Comparison of ENCODE assay signal across 24 mouse cellular contexts in genomic region chr2:25498622-25499478, GRCm38 (mm10). TPM values are rescaled to one million over a fixed set of nuclear protein-coding genes. Genes with fewer than 3 reads are reported as not detected.
DNase-seq lines count a peak whose midpoint lies in the region; ATAC-seq lines count a peak whose summit lies in the region.
"Had no signal": no experiment of that assay in that cellular context is flagged by ENCODE, and none has a peak within 500 bp of the region (broad histone marks: within the 10 kb centered on the region; RNA-seq: fewer than 3 reads in every experiment).

No protein-coding gene starts in this region.

- H3K79me2 ChIP-seq in macrophage (ENCODE audit: inconsistent target): peaks cover 17% of the 10 kb centered on the region

- H3K27ac ChIP-seq in heart, embryonic 10.5 days: peak overlapping the region; percentile 16; the same call in 1 of the 2 replicates
- H3K27ac ChIP-seq in heart, embryonic 12.5 days (ENCODE audit: poor library complexity, severe bottlenecking): no peak overlapping the region
- H3K27ac ChIP-seq in lung, embryonic 16.5 days (ENCODE audit: low read length): peak overlapping the region; percentile 26; the same call in 1 of the 2 replicates
- H3K27ac ChIP-seq in macrophage: peak overlapping the region; percentile 54; the same call in 1 of the 2 replicates
- H3K27ac ChIP-seq: embryonic facial prominence, embryonic 13.5 days; hindbrain, embryonic 10.5 days had no signal

- no peak overlapping the region for H3K4me3 ChIP-seq in heart, embryonic 10.5 days
- no peak overlapping the region for H3K4me3 ChIP-seq in heart, embryonic 12.5 days
- no peak overlapping the region for H3K4me3 ChIP-seq in lung, embryonic 16.5 days (ENCODE audit: low read length)
- H3K4me3 ChIP-seq in macrophage (ENCODE audit: inconsistent target): no peak overlapping the region
- H3K4me3 ChIP-seq: embryonic facial prominence, embryonic 13.5 days; hindbrain, embryonic 10.5 days had no signal

- WGBS in heart, embryonic 10.5 days: 61% methylated on average over 15 of the region's 15 CpGs
- WGBS in heart, embryonic 12.5 days: 62% methylated on average over 15 of the region's 15 CpGs
- 68% methylated on average over 15 of the region's 15 CpGs for WGBS in lung, embryonic 16.5 days
- WGBS in macrophage (ENCODE audit: missing documents): 78% methylated on average over 15 of the region's 15 CpGs

- peaks cover 16% of the 10 kb centered on the region for H3K36me3 ChIP-seq in heart, embryonic 10.5 days
- peaks cover 12% of the 10 kb centered on the region for H3K36me3 ChIP-seq in heart, embryonic 12.5 days
- H3K36me3 ChIP-seq in lung, embryonic 16.5 days (ENCODE audit: control insufficient read depth, insufficient read depth, low read length): peaks cover 5% of the 10 kb centered on the region
- H3K36me3 ChIP-seq in macrophage (ENCODE audit: inconsistent target): peaks cover 16% of the 10 kb centered on the region

- no peaks in the 10 kb centered on the region for H3K9me3 ChIP-seq in heart, embryonic 10.5 days
- no peaks in the 10 kb centered on the region for H3K9me3 ChIP-seq in heart, embryonic 12.5 days (replicated peaks)
- no peaks in the 10 kb centered on the region for H3K9me3 ChIP-seq in lung, embryonic 16.5 days (ENCODE audit: control insufficient read depth, low read length)
- H3K9me3 ChIP-seq: embryonic facial prominence, embryonic 13.5 days; hindbrain, embryonic 10.5 days; liver, embryonic 13.5 days had no signal

- no peak overlapping the region for H3K4me2 ChIP-seq in heart, embryonic 12.5 days
- H3K4me2 ChIP-seq in lung, embryonic 16.5 days (ENCODE audit: low read depth, low read length): no peak overlapping the region
- H3K4me2 ChIP-seq: embryonic facial prominence, embryonic 13.5 days had no signal

- peak; percentile 37 for DNase-seq in adrenal gland, postnatal 14 days
- no peak for DNase-seq in adrenal gland, postnatal 25 days
- no peak for DNase-seq in heart, embryonic 10.5 days (ENCODE audit: low spot score)
- DNase-seq in lung, postnatal 25 days (ENCODE audit: low spot score): no peak
- DNase-seq in embryo, embryonic 9.5 days (ENCODE audit: extremely low spot score): no peak
- DNase-seq: kidney, adult 11 months; liver, embryonic 13.5 days; lung, postnatal 36 days; retina, postnatal 1 day; spleen, adult 18-20 months; thymus, postnatal 36 days had no signal

- H3K27me3 ChIP-seq in heart, embryonic 10.5 days (ENCODE audit: insufficient read depth, poor library complexity, severe bottlenecking): no peaks in the 10 kb centered on the region
- no peaks in the 10 kb centered on the region for H3K27me3 ChIP-seq in heart, embryonic 12.5 days (replicated peaks)
- H3K27me3 ChIP-seq in lung, embryonic 16.5 days (ENCODE audit: control insufficient read depth, insufficient read depth, low read depth, low read length): no peaks in the 10 kb centered on the region
- H3K27me3 ChIP-seq: embryonic facial prominence, embryonic 13.5 days; liver, embryonic 13.5 days had no signal

- peaks cover 44% of the 10 kb centered on the region for H3K4me1 ChIP-seq in heart, embryonic 10.5 days
- H3K4me1 ChIP-seq in heart, embryonic 12.5 days (replicated peaks): peaks cover 22% of the 10 kb centered on the region
- peaks cover 14% of the 10 kb centered on the region for H3K4me1 ChIP-seq in lung, embryonic 16.5 days (replicated peaks; ENCODE audit: control insufficient read depth, insufficient read depth, low read length)

- no peak overlapping the region for H3K9ac ChIP-seq in heart, embryonic 12.5 days
- no peak overlapping the region for H3K9ac ChIP-seq in lung, embryonic 16.5 days (ENCODE audit: low read length)

- ATAC-seq in heart, embryonic 12.5 days (ENCODE audit: insufficient number of reproducible peaks, low FRiP score): no peak
- no peak for ATAC-seq in lung, embryonic 16.5 days (ENCODE audit: low read depth)

RNA-seq across cellular contexts. Expression of gene Fbxw5, which starts 1.7 kb away (rescaled TPM):
- total RNA-seq in adrenal gland, postnatal 14 days (2021): 79.3 and 81.4 TPM in 2 replicates
- total RNA-seq in adrenal gland, postnatal 25 days (2021): 99.9 and 103 TPM in 2 replicates
- polyA plus RNA-seq in heart, embryonic 10.5 days (2016; fragmentation: Nextera tagmentation; extraction: Ambion mirVana): 86.0 and 92.1 TPM in 2 replicates
- 82.7 and 83.3 TPM in 2 replicates for polyA plus RNA-seq in heart, embryonic 12.5 days (2016; fragmentation: Nextera tagmentation; extraction: Ambion mirVana)
- 80.8 and 81.1 TPM in 2 replicates for polyA plus RNA-seq in lung, embryonic 16.5 days (2015; fragmentation: Nextera tagmentation; extraction: Ambion mirVana)
- total RNA-seq in macrophage (2018; cell fraction: chromatin; rRNA removed): 100 to 1,000 TPM in 8 of 26 experiments, 10 to 100 TPM in 18; 39.2 to 129 (median 91.3) TPM
- total RNA-seq in macrophage (2018; cell fraction: cytosol; rRNA removed): 10 to 100 TPM; 20.5 to 41.1 (median 31.7) TPM
- total RNA-seq in macrophage (2018; cell fraction: nucleus; rRNA removed): 100 to 1,000 TPM in 1 of 26 experiments, 10 to 100 TPM in 25; 33.9 to 108 (median 71.6) TPM
- polyA plus RNA-seq in macrophage (2018): 21.9 to 35.3 TPM (median 28.7 TPM) in 3 replicates

RNA-seq across cellular contexts. Expression of gene C8g, which starts 2.7 kb away (rescaled TPM):
- total RNA-seq in adrenal gland, postnatal 14 days (2021): 4.4 and 36.5 TPM in 2 replicates
- total RNA-seq in adrenal gland, postnatal 25 days (2021): 1.7 and 3.3 TPM in 2 replicates
- polyA plus RNA-seq in heart, embryonic 10.5 days (2016; fragmentation: Nextera tagmentation; extraction: Ambion mirVana): 4.2 and 6.0 TPM in 2 replicates
- polyA plus RNA-seq in heart, embryonic 12.5 days (2016; fragmentation: Nextera tagmentation; extraction: Ambion mirVana): 2.4 and 3.3 TPM in 2 replicates
- 6.5 and 7.3 TPM in 2 replicates for polyA plus RNA-seq in lung, embryonic 16.5 days (2015; fragmentation: Nextera tagmentation; extraction: Ambion mirVana)
- 1 to 10 TPM in 9 of 26 experiments, under 1 TPM in 1, not detected in 16; 0.63 to 2.7 (median 1.6) TPM for total RNA-seq in macrophage (2018; cell fraction: chromatin; rRNA removed)
- 1 to 10 TPM in 17 of 26 experiments, under 1 TPM in 9; 0.66 to 2.1 (median 1.1) TPM for total RNA-seq in macrophage (2018; cell fraction: cytosol; rRNA removed)
- total RNA-seq in macrophage (2018; cell fraction: nucleus; rRNA removed): 1 to 10 TPM in 13 of 26 experiments, under 1 TPM in 6, not detected in 7; 0.63 to 3.4 (median 1.4) TPM
- polyA plus RNA-seq in macrophage (2018): 0.14 to 2.1 TPM in 2 of 3 replicates, not detected in the other

RNA-seq across cellular contexts. Expression of gene Lcn12, which starts 5.1 kb away (rescaled TPM):
- not detected in 2 replicates for total RNA-seq in adrenal gland, postnatal 14 days (2021)
- not detected in 2 replicates for total RNA-seq in adrenal gland, postnatal 25 days (2021)
- polyA plus RNA-seq in heart, embryonic 10.5 days (2016; fragmentation: Nextera tagmentation; extraction: Ambion mirVana): not detected in 2 replicates
- not detected in 2 replicates for polyA plus RNA-seq in heart, embryonic 12.5 days (2016; fragmentation: Nextera tagmentation; extraction: Ambion mirVana)
- not detected in 2 replicates for polyA plus RNA-seq in lung, embryonic 16.5 days (2015; fragmentation: Nextera tagmentation; extraction: Ambion mirVana)
- total RNA-seq in macrophage (2018; cell fraction: chromatin; rRNA removed): not detected
- not detected for total RNA-seq in macrophage (2018; cell fraction: cytosol; rRNA removed)
- not detected for total RNA-seq in macrophage (2018; cell fraction: nucleus; rRNA removed)
- not detected in 3 replicates for polyA plus RNA-seq in macrophage (2018)
- total RNA-seq: adrenal gland, postnatal 36 days; ES-E14; left cerebral cortex, postnatal 14 days; midbrain, postnatal 0 days had no signal
- polyA plus RNA-seq: embryonic facial prominence, embryonic 13.5 days; forebrain, embryonic 11.5 days; heart, embryonic 14.5 days; hindbrain, embryonic 10.5 days; liver, embryonic 13.5 days; midbrain, postnatal 0 days; neural tube, embryonic 14.5 days; stomach, embryonic 16.5 days had no signal

RNA-seq across cellular contexts. Expression of gene Ptgds, which starts 29.0 kb away (rescaled TPM):
- 8.7 and 9.9 TPM in 2 replicates for total RNA-seq in adrenal gland, postnatal 14 days (2021)
- 3.6 and 3.8 TPM in 2 replicates for total RNA-seq in adrenal gland, postnatal 25 days (2021)
- 0.18 and 0.32 TPM in 2 replicates for polyA plus RNA-seq in heart, embryonic 10.5 days (2016; fragmentation: Nextera tagmentation; extraction: Ambion mirVana)
- polyA plus RNA-seq in heart, embryonic 12.5 days (2016; fragmentation: Nextera tagmentation; extraction: Ambion mirVana): 2.4 and 2.6 TPM in 2 replicates
- polyA plus RNA-seq in lung, embryonic 16.5 days (2015; fragmentation: Nextera tagmentation; extraction: Ambion mirVana): 10.7 and 16.5 TPM in 2 replicates
- not detected for total RNA-seq in macrophage (2018; cell fraction: chromatin; rRNA removed)
- total RNA-seq in macrophage (2018; cell fraction: cytosol; rRNA removed): not detected
- not detected for total RNA-seq in macrophage (2018; cell fraction: nucleus; rRNA removed)
- polyA plus RNA-seq in macrophage (2018): not detected in 3 replicates

RNA-seq across cellular contexts. Expression of gene Paxx, which starts 38.0 kb away (rescaled TPM):
- 36.2 and 42.6 TPM in 2 replicates for total RNA-seq in adrenal gland, postnatal 14 days (2021)
- 32.6 and 41.0 TPM in 2 replicates for total RNA-seq in adrenal gland, postnatal 25 days (2021)
- 15.6 and 17.7 TPM in 2 replicates for polyA plus RNA-seq in heart, embryonic 10.5 days (2016; fragmentation: Nextera tagmentation; extraction: Ambion mirVana)
- polyA plus RNA-seq in heart, embryonic 12.5 days (2016; fragmentation: Nextera tagmentation; extraction: Ambion mirVana): 22.1 and 22.7 TPM in 2 replicates
- polyA plus RNA-seq in lung, embryonic 16.5 days (2015; fragmentation: Nextera tagmentation; extraction: Ambion mirVana): 37.9 and 44.8 TPM in 2 replicates
- 10 to 100 TPM in 19 of 26 experiments, 1 to 10 TPM in 7; 6.0 to 50.9 (median 25.9) TPM for total RNA-seq in macrophage (2018; cell fraction: chromatin; rRNA removed)
- 10 to 100 TPM in 14 of 26 experiments, 1 to 10 TPM in 12; 5.0 to 16.1 (median 10.6) TPM for total RNA-seq in macrophage (2018; cell fraction: cytosol; rRNA removed)
- 10 to 100 TPM in 21 of 26 experiments, 1 to 10 TPM in 5; 6.0 to 43.5 (median 19.1) TPM for total RNA-seq in macrophage (2018; cell fraction: nucleus; rRNA removed)
- polyA plus RNA-seq in macrophage (2018): 6.0 to 12.9 TPM (median 6.4 TPM) in 3 replicates
